Mouse (Mus musculus) kidney, postnatal 14 days (tissue): ENCODE data around the gene Agxt.

Source experiments
- DNase-seq: peaks from one replicate; pipeline ENCODE4 v3.0.0; 2022; ENCODE audit warnings: mixed read lengths

Agxt gene

GRCm38 (mm10) chr1:93150907-93151661 is 16.0 kb downstream of the Agxt start:
- DNase-seq: no peak

GRCm38 (mm10) chr1:93157566-93157965 is 22.5 kb downstream of the Agxt start:
- peak; percentile 59 for DNase-seq

- peak; percentile 17 for DNase-seq
Measured at GRCm38 (mm10) chr1:93158916-93159315, 23.9 kb downstream of the Agxt start.

- peak; percentile 11 for DNase-seq
Measured at GRCm38 (mm10) chr1:93159566-93160500, 24.8 kb downstream of the Agxt start.

GRCm38 (mm10) chr1:93160501-93161133 is 25.6 kb downstream of the Agxt start, which contains the start of gene 2310007B03Rik:
Gene 2310007B03Rik (minus strand): TSS chr1:93160948.
- peak; percentile 75 for DNase-seq

GRCm38 (mm10) chr1:93161350-93161749 is 26.3 kb downstream of the Agxt start:
- DNase-seq: no peak

GRCm38 (mm10) chr1:93161921-93162320 is 26.9 kb downstream of the Agxt start:
- no peak for DNase-seq

GRCm38 (mm10) chr1:93162588-93162987 is 27.5 kb downstream of the Agxt start:
- DNase-seq: no peak

GRCm38 (mm10) chr1:93165447-93165846 is 30.4 kb downstream of the Agxt start:
- no peak for DNase-seq

- DNase-seq: no peak
Measured at GRCm38 (mm10) chr1:93166346-93167079, 31.5 kb downstream of the Agxt start.

- no peak for DNase-seq
Measured at GRCm38 (mm10) chr1:93168295-93168775, 33.3 kb downstream of the Agxt start, which contains the start of gene Crocc2. Gene Crocc2 (plus strand): TSS chr1:93168725.

GRCm38 (mm10) chr1:93173665-93174064 is 38.6 kb downstream of the Agxt start:
- DNase-seq: no peak

GRCm38 (mm10) chr1:93174399-93174798 is 39.4 kb downstream of the Agxt start:
- peak; percentile 81 for DNase-seq

- no peak for DNase-seq
Measured at GRCm38 (mm10) chr1:93175849-93176248, 40.8 kb downstream of the Agxt start.

- peak; percentile 83 for DNase-seq
Measured at GRCm38 (mm10) chr1:93176525-93177332, 41.7 kb downstream of the Agxt start.

GRCm38 (mm10) chr1:93182281-93182680 is 47.2 kb downstream of the Agxt start:
- DNase-seq: no peak

- no peak for DNase-seq
Measured at GRCm38 (mm10) chr1:93184071-93184828, 49.2 kb downstream of the Agxt start.

GRCm38 (mm10) chr1:93190726-93191305 is 55.8 kb downstream of the Agxt start:
- no peak for DNase-seq

- DNase-seq: no peak
Measured at GRCm38 (mm10) chr1:93194961-93195360, 59.9 kb downstream of the Agxt start.
